Mouse (Mus musculus): ENCODE measurements around the gene Dpagt1. TPM values are rescaled to one million over a fixed set of nuclear protein-coding genes. Genes with fewer than 3 reads are reported as not detected.
"Not testable (repeated sequence)": the region's sequence is repeated elsewhere in the genome, so short reads cannot be mapped to it uniquely, and the experiment has no call there.

Dpagt1 gene
- polyA plus RNA-seq, 1 experiment from 2014 or later, result 40.4 TPM

DNA sequence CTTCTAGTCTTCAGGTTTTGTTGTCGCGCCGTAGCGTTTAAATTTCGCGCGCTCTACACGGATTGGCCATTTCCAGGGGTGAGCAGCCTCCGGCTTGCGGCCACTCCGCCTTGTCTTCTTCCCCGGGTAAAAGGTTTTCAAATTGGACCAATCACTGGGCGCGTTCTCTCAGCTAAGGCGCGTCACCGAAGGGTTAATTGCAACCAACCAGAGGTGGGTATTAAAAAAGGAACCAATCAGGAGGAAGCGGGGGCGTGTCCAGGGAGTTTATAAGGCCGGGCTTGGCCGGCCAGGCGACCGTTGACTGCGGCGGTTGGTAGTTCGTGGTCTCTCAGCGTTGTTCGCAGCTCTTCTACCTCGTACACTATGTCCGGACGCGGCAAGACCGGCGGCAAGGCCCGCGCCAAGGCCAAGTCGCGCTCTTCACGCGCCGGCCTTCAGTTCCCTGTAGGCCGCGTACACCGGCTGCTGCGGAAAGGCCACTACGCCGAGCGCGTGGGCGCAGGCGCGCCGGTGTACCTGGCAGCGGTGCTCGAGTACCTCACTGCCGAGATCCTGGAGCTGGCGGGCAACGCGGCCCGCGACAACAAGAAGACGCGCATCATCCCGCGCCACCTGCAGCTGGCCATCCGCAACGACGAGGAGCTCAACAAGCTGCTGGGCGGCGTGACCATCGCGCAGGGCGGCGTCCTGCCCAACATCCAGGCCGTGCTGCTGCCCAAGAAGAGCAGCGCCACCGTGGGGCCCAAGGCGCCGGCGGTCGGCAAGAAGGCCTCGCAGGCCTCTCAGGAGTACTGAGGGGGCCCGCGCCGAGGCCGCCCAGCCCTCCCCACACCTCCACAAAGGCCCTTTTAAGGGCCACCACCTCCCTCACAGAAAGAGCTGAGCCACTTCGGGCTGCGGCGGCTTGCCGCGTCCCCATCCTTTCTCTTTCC, 8.8 kb downstream of the Dpagt1 start, which contains the start of gene H2afx:
TSS of gene H2afx (plus strand) at position 299 of the 935 bp plus-strand sequence.
- peak; percentile 97 for ATAC-seq (ENCODE audit: low FRiP score)
- Histone ChIP-seq H3K36me3 (peaks cover 58% of the 10 kb centered on the region), H3K27me3 (no peaks in the 10 kb centered on the region), H3K4me3 (peak within 1 kb of the TSS; percentile 86), H3K4me2 (peak within 1 kb of the TSS; percentile 93), H3K9me3 (no peaks in the 10 kb centered on the region), H3K27ac (peak within 1 kb of the TSS; percentile 96), H3K9ac (peak within 1 kb of the TSS; percentile 95), H3K4me1 (replicated peaks) (peaks cover 26% of the 10 kb centered on the region)
- WGBS, result under 1% methylated on average over 91 of the region's 91 CpGs

- peak overlapping the region; percentile 95 for H3K9ac ChIP-seq
- H3K27ac ChIP-seq, result peak overlapping the region; percentile 96
- peaks cover 26% of the 10 kb centered on the region for H3K4me1 ChIP-seq (replicated peaks)
- WGBS, result under 1% methylated on average over 50 of the region's 50 CpGs
- H3K36me3 ChIP-seq, result peaks cover 50% of the 10 kb centered on the region
- no peaks in the 10 kb centered on the region for H3K27me3 ChIP-seq
- peak overlapping the region; percentile 86 for H3K4me3 ChIP-seq
- H3K9me3 ChIP-seq, result no peaks in the 10 kb centered on the region
- ATAC-seq (ENCODE audit: low FRiP score), result no peak; the same call in 1 of the 2 replicates
- peak overlapping the region; percentile 93 for H3K4me2 ChIP-seq
These were observed 9.7 kb downstream of the Dpagt1 start for GRCm38 (mm10) chr9:44335331-44336092.

- Histone ChIP-seq H3K27ac (peak overlapping the region; percentile 96), H3K9me3 (no peaks in the 10 kb centered on the region), H3K9ac (peak overlapping the region; percentile 95), H3K36me3 (peaks cover 49% of the 10 kb centered on the region), H3K4me2 (peak overlapping the region; percentile 93), H3K4me1 (replicated peaks) (peaks cover 26% of the 10 kb centered on the region), H3K27me3 (no peaks in the 10 kb centered on the region), H3K4me3 (peak overlapping the region; percentile 86)
- WGBS, result 0% methylated on average over 5 of the region's 5 CpGs
- no peak for ATAC-seq (ENCODE audit: low FRiP score)
These were observed 10.2 kb downstream of the Dpagt1 start for GRCm38 (mm10) chr9:44336093-44336406.

DNA sequence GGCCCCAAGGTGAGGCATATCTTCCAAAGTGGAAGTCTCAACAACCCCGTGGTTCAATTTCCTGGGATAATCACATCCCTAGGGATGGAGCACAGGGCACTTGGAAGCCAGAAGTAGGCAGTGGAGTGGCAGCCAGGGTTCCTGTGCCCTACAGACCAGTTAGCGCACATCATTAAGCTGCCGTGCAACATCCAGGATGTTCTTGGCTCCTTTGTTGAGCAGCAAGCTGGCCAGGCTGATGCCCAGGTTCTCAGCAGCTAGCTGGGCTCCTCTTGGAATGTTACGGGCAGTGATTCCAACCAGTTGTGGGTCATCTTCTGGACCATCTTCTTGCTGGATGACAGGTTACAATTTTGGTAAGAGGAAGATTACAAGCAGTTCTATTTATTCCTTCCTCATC, 10.7 kb downstream of the Dpagt1 start:
- not testable (repeated sequence) for H3K9me3 ChIP-seq; ATAC-seq (ENCODE audit: low FRiP score); H3K27ac ChIP-seq; H3K27me3 ChIP-seq
- peaks cover 48% of the 10 kb centered on the region for H3K36me3 ChIP-seq
- H3K4me1 ChIP-seq (replicated peaks), result peaks cover 26% of the 10 kb centered on the region
- WGBS, result 33% methylated on average over 4 of the region's 4 CpGs
- H3K4me3 ChIP-seq, result peak overlapping the region; percentile 86
- peak overlapping the region; percentile 95 for H3K9ac ChIP-seq
- peak overlapping the region; percentile 93 for H3K4me2 ChIP-seq

- Histone ChIP-seq H3K4me2 (peak overlapping the region; percentile 93), H3K27ac (no peak overlapping the region), H3K4me1 (replicated peaks) (peaks cover 26% of the 10 kb centered on the region), H3K9me3 (no peaks in the 10 kb centered on the region), H3K27me3 (no peaks in the 10 kb centered on the region), H3K4me3 (peak overlapping the region; percentile 86), H3K36me3 (peaks cover 45% of the 10 kb centered on the region), H3K9ac (peak overlapping the region; percentile 95)
- no peak for ATAC-seq (ENCODE audit: low FRiP score)
- 77% methylated on average over 3 of the region's 3 CpGs for WGBS
These were observed 11.1 kb downstream of the Dpagt1 start for GRCm38 (mm10) chr9:44336964-44337363.

GRCm38 (mm10) chr9:44337436-44338169, 11.8 kb downstream of the Dpagt1 start:
- H3K9me3 ChIP-seq, result no peaks in the 10 kb centered on the region
- peak overlapping the region; percentile 95 for H3K9ac ChIP-seq
- no peak overlapping the region; the same call in 1 of the 2 replicates for H3K4me3 ChIP-seq
- peaks cover 26% of the 10 kb centered on the region for H3K4me1 ChIP-seq (replicated peaks)
- 63% methylated on average over 9 of the region's 9 CpGs for WGBS
- H3K36me3 ChIP-seq, result peaks cover 39% of the 10 kb centered on the region
- ATAC-seq (ENCODE audit: low FRiP score), result no peak
- H3K27me3 ChIP-seq, result no peaks in the 10 kb centered on the region
- peak overlapping the region; percentile 93 for H3K4me2 ChIP-seq
- no peak overlapping the region for H3K27ac ChIP-seq

DNA sequence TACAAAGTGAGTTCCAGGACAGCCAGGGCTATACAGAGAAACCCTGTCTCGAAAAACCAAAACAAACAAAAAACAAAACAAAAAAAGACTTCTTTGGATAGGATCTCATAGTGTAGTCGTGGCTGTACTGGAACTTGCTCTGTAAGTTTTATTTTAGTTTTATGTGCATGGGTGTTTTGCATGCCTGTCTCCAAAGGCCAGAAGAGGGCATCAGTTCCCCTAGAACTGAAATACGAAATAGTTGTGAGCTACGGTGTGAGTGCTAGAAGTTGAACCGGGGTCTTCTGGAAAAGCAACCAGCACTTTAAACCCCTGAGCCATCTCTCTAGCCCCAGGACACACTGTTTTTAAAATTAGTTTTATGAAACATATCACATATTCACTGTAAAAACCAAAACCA, 12.8 kb downstream of the Dpagt1 start:
- Histone ChIP-seq H3K27me3 (no peaks in the 10 kb centered on the region), H3K9me3 (no peaks in the 10 kb centered on the region), H3K36me3 (peaks cover 30% of the 10 kb centered on the region), H3K9ac (no peak overlapping the region), H3K4me2 (no peak overlapping the region), H3K4me3 (no peak overlapping the region), H3K27ac (no peak overlapping the region), H3K4me1 (replicated peaks) (peaks cover 33% of the 10 kb centered on the region)
- no peak for ATAC-seq (ENCODE audit: low FRiP score)
- 76% methylated on average over 5 of the region's 5 CpGs for WGBS

- WGBS, result 94% methylated on average over 5 of the region's 5 CpGs
- Histone ChIP-seq H3K36me3 (peaks cover 33% of the 10 kb centered on the region), H3K4me3 (no peak overlapping the region), H3K27ac (no peak overlapping the region), H3K4me1 (replicated peaks) (peaks cover 28% of the 10 kb centered on the region), H3K4me2 (no peak overlapping the region), H3K27me3 (no peaks in the 10 kb centered on the region), H3K9me3 (no peaks in the 10 kb centered on the region), H3K9ac (peak overlapping the region; percentile 15; the same call in 1 of the 2 replicates)
- no peak for ATAC-seq (ENCODE audit: low FRiP score)
These were observed 15.7 kb downstream of the Dpagt1 start for GRCm38 (mm10) chr9:44341487-44341886.

- peaks cover 21% of the 10 kb centered on the region for H3K4me1 ChIP-seq (replicated peaks)
These were observed 16.4 kb downstream of the Dpagt1 start for GRCm38 (mm10) chr9:44342173-44342572.

DNA sequence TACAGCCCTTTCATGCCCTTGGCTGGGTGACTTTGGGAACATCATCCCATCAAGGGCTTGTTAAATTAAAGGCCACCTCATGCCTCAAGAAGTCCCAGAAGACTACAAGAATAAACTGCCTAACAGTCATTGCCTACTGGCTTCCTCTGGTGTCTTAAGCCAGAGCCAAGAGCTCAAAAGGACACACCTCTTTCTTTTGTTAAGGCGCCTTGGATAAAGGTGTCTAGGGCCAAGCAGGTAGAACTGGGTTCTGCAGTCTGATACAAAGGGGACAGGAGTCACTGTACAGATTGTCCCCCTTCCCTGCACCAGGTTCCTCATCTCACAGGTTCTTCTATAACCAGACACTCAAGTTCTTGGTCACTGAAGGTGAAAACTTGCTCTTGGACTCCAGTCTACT, 16.8 kb downstream of the Dpagt1 start:
- ATAC-seq (ENCODE audit: low FRiP score), result no peak
- no peak overlapping the region for H3K4me3 ChIP-seq
- 100% methylated on average over 1 of the region's 1 CpGs for WGBS
- peaks cover 16% of the 10 kb centered on the region for H3K4me1 ChIP-seq (replicated peaks)
- no peak overlapping the region for H3K27ac ChIP-seq
- no peaks in the 10 kb centered on the region for H3K9me3 ChIP-seq
- no peak overlapping the region; the same call in 1 of the 2 replicates for H3K9ac ChIP-seq
- H3K27me3 ChIP-seq, result no peaks in the 10 kb centered on the region
- H3K36me3 ChIP-seq, result peaks cover 39% of the 10 kb centered on the region
- peak overlapping the region; percentile 63 for H3K4me2 ChIP-seq

More at GRCm38 (mm10) chr9:44342173-44342572, 16.4 kb downstream of the Dpagt1 start:
- no peaks in the 10 kb centered on the region for H3K9me3 ChIP-seq
- H3K9ac ChIP-seq, result peak overlapping the region; percentile 15; the same call in 1 of the 2 replicates
- no peak overlapping the region for H3K4me2 ChIP-seq
- no peak overlapping the region for H3K27ac ChIP-seq
- WGBS, result 86% methylated on average over 3 of the region's 3 CpGs
- peaks cover 37% of the 10 kb centered on the region for H3K36me3 ChIP-seq
- H3K4me3 ChIP-seq, result no peak overlapping the region
- H3K27me3 ChIP-seq, result no peaks in the 10 kb centered on the region
- ATAC-seq (ENCODE audit: low FRiP score), result no peak

DNA sequence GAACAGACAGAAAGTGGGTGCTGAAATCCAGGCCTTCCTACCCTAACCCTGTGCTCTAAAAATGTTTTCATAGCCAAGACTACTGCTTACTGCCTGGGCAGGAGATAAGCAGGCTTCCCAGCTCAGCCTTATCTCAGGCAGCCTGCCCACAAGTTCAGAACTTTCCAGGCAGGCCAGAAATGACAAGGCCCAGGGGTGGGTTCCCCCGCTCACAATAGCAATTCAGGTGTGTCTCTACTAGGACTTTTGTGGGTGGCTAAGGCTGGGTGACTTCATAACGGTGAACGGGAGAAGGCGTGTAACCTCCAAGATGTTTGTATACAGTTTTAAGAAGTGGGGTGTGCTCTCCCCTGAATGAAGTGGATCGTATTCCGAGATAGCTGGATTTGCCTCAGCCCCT, 17.5 kb downstream of the Dpagt1 start:
- Histone ChIP-seq H3K9me3 (no peaks in the 10 kb centered on the region), H3K27me3 (no peaks in the 10 kb centered on the region), H3K36me3 (peaks cover 45% of the 10 kb centered on the region), H3K4me1 (replicated peaks) (peaks cover 12% of the 10 kb centered on the region), H3K4me2 (peak overlapping the region; percentile 63), H3K4me3 (peak overlapping the region; percentile 77), H3K27ac (peak overlapping the region; percentile 98), H3K9ac (peak overlapping the region; percentile 84)
- ATAC-seq (ENCODE audit: low FRiP score), result no peak
- WGBS, result 15% methylated on average over 6 of the region's 6 CpGs
